Mouse (Mus musculus) retina, postnatal 1 day (tissue): ENCODE results near the gene Sdad1.

Experiments
- DNase-seq: peaks from one replicate; pipeline ENCODE4 v3.0.0-alpha.2; 2012

The Sdad1 gene

GRCm38 (mm10) chr5:92304291-92304690, 6.0 kb downstream of the Sdad1 start:
- DNase-seq = no peak

GRCm38 (mm10) chr5:92302149-92302840, 8.0 kb downstream of the Sdad1 start:
- no peak for DNase-seq

GRCm38 (mm10) chr5:92294525-92294924, 15.8 kb downstream of the Sdad1 start:
- DNase-seq = no peak

- no peak for DNase-seq
Measured at GRCm38 (mm10) chr5:92291652-92292414, 18.4 kb downstream of the Sdad1 start.

GRCm38 (mm10) chr5:92287840-92288239, 22.4 kb downstream of the Sdad1 start:
- no peak for DNase-seq

- DNase-seq = no peak
Measured at GRCm38 (mm10) chr5:92283107-92283506, 27.2 kb downstream of the Sdad1 start.

GRCm38 (mm10) chr5:92282571-92282970, 27.7 kb downstream of the Sdad1 start:
- DNase-seq = no peak

- DNase-seq = peak; percentile 14
Measured at GRCm38 (mm10) chr5:92278942-92279537, 31.2 kb downstream of the Sdad1 start.

- peak; percentile 90 for DNase-seq
Measured at GRCm38 (mm10) chr5:92277437-92278394, 32.6 kb downstream of the Sdad1 start, which contains the start of gene Naaa. Gene Naaa (minus strand): TSS chr5:92278170.

- no peak for DNase-seq
Measured at GRCm38 (mm10) chr5:92270496-92270895, 39.8 kb downstream of the Sdad1 start.

GRCm38 (mm10) chr5:92263761-92264359, 46.4 kb downstream of the Sdad1 start:
- DNase-seq = peak; percentile 87

GRCm38 (mm10) chr5:92262646-92263045, 47.6 kb downstream of the Sdad1 start:
- no peak for DNase-seq

GRCm38 (mm10) chr5:92256218-92256617, 54.1 kb downstream of the Sdad1 start, which contains the start of gene Ppef2:
Gene Ppef2 (minus strand): TSS chr5:92256278.
- DNase-seq = peak; percentile 86

- no peak for DNase-seq
Measured at GRCm38 (mm10) chr5:92254476-92254875, 55.8 kb downstream of the Sdad1 start.

GRCm38 (mm10) chr5:92252797-92253343, 57.4 kb downstream of the Sdad1 start:
- DNase-seq = peak; percentile 76

- DNase-seq = no peak
Measured at GRCm38 (mm10) chr5:92252031-92252430, 58.2 kb downstream of the Sdad1 start.

GRCm38 (mm10) chr5:92248614-92249013, 61.7 kb downstream of the Sdad1 start:
- DNase-seq = no peak

GRCm38 (mm10) chr5:92245483-92245882, 64.8 kb downstream of the Sdad1 start:
- no peak for DNase-seq

GRCm38 (mm10) chr5:92244900-92245299, 65.4 kb downstream of the Sdad1 start:
- DNase-seq = no peak

- no peak for DNase-seq
Measured at GRCm38 (mm10) chr5:92240769-92241168, 69.5 kb downstream of the Sdad1 start.

GRCm38 (mm10) chr5:92239333-92240232, 70.7 kb downstream of the Sdad1 start:
- DNase-seq = peak; percentile 79
